In the genomic region with DNA sequence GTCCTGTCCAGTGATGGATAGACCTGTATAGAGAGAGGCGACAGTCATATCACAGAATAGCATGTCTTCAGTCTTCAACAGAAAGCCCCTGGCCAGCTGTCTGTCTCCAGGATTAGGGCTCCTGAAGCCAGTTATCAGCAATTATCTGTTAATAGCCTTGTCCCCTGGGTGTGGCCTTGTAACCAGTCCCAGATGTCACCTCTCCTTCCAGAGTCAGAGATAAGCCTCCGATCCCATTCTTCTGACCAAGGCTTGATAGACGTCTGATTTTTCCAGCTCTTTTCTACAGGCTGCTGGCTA, we compare ENCODE assay signal across 12 mouse cellular contexts. TPM values are rescaled to one million over a fixed set of nuclear protein-coding genes. Genes with fewer than 3 reads are reported as not detected.
DNase-seq lines count a peak whose midpoint lies in the region; ATAC-seq and TF ChIP-seq lines count a peak whose summit lies in the region.
"Had no signal": no experiment of that assay in that cellular context is flagged by ENCODE, and none has a peak within 500 bp of the region (broad histone marks: within the 10 kb centered on the region; RNA-seq: fewer than 3 reads in every experiment).

No protein-coding gene starts in this region.

- H3K27me3 ChIP-seq in heart, embryonic 12.5 days (replicated peaks), result 0 out of 2 replicates have a peak, but pooled peaks cover 4% of the 10 kb centered on the region
- no peaks in the 10 kb centered on the region for H3K27me3 ChIP-seq in lung, postnatal 0 days (replicated peaks; ENCODE audit: insufficient read depth, low read length)
- H3K27me3 ChIP-seq in intestine, postnatal 0 days (replicated peaks; ENCODE audit: control insufficient read depth, insufficient read depth, low read length), result no peaks in the 10 kb centered on the region
- no peaks in the 10 kb centered on the region for H3K27me3 ChIP-seq in small intestine, adult 2 months (ENCODE audit: control insufficient read depth, insufficient read depth, low read length)

- no peak for TF ChIP-seq POLR2A in small intestine, adult 2 months (IDR thresholded peaks at IDR 0.05; ENCODE audit: low read depth, low read length)

- peak overlapping the region; percentile 11; the same call in 1 of the 2 replicates for H3K4me2 ChIP-seq in heart, embryonic 12.5 days
- H3K4me2 ChIP-seq in lung, postnatal 0 days (replicated peaks; ENCODE audit: low read depth, low read length), result peak overlapping the region; percentile 77
- H3K4me2 ChIP-seq in intestine, postnatal 0 days (replicated peaks; ENCODE audit: low read depth), result peak overlapping the region; percentile 30

- H3K27ac ChIP-seq in heart, embryonic 12.5 days (ENCODE audit: poor library complexity, severe bottlenecking), result no peak overlapping the region
- H3K27ac ChIP-seq in lung, postnatal 0 days (ENCODE audit: low read length), result peak overlapping the region; percentile 82; the same call in 1 of the 2 replicates
- no peak overlapping the region for H3K27ac ChIP-seq in intestine, postnatal 0 days (ENCODE audit: low read depth, low read length)
- peak overlapping the region; percentile 85 for H3K27ac ChIP-seq in small intestine, adult 2 months (ENCODE audit: insufficient read depth, low read depth, low read length)

- WGBS in heart, embryonic 12.5 days, result 21% methylated on average over 3 of the region's 3 CpGs
- WGBS in lung, postnatal 0 days, result 34% methylated on average over 3 of the region's 3 CpGs
- WGBS in intestine, postnatal 0 days, result 29% methylated on average over 3 of the region's 3 CpGs
- 20% methylated on average over 3 of the region's 3 CpGs for WGBS in small intestine, adult 2 months

- no peaks in the 10 kb centered on the region for H3K9me3 ChIP-seq in heart, embryonic 12.5 days (replicated peaks)
- H3K9me3 ChIP-seq in lung, postnatal 0 days (ENCODE audit: low read length), result no peaks in the 10 kb centered on the region
- no peaks in the 10 kb centered on the region for H3K9me3 ChIP-seq in intestine, postnatal 0 days (ENCODE audit: control insufficient read depth)

- TF ChIP-seq CTCF in lung, postnatal 0 days (IDR thresholded peaks at IDR 0.05), result no peak
- TF ChIP-seq CTCF in intestine, postnatal 0 days (IDR thresholded peaks at IDR 0.05; ENCODE audit: low read depth), result no peak
- no peak for TF ChIP-seq CTCF in small intestine, adult 2 months (IDR thresholded peaks at IDR 0.05; ENCODE audit: extremely low read depth, insufficient read length, insufficient replicate concordance, low read depth, low read length)

- intact Hi-C loops in heart, postnatal 25 days (cut with DNase I), result loop anchor here (5.0 kb wide), 1 partner anchor 141 kb away; no protein-coding TSS in a partner anchor
- intact Hi-C loops in left cerebral cortex, postnatal 25 days (cut with DNase I), result no loop called here

- no peak for TF ChIP-seq EP300 in lung, postnatal 0 days (IDR thresholded peaks at IDR 0.05)

- ATAC-seq in heart, embryonic 12.5 days (ENCODE audit: insufficient number of reproducible peaks, low FRiP score), result no peak
- no peak for ATAC-seq in lung, postnatal 0 days
- no peak for ATAC-seq in intestine, postnatal 0 days

- H3K4me3 ChIP-seq in heart, embryonic 12.5 days, result no peak overlapping the region
- no peak overlapping the region for H3K4me3 ChIP-seq in lung, postnatal 0 days (ENCODE audit: low read depth, low read length)
- H3K4me3 ChIP-seq in intestine, postnatal 0 days (ENCODE audit: low read depth, low read length), result no peak overlapping the region
- H3K4me3 ChIP-seq in small intestine, adult 2 months (ENCODE audit: low read depth, low read length), result peak overlapping the region; percentile 66

- H3K9ac ChIP-seq in heart, embryonic 12.5 days, result no peak overlapping the region
- H3K9ac ChIP-seq in lung, postnatal 0 days (replicated peaks; ENCODE audit: low read depth), result no peak overlapping the region
- no peak overlapping the region for H3K9ac ChIP-seq in intestine, postnatal 0 days (ENCODE audit: low read depth, low read length)

- H3K36me3 ChIP-seq in heart, embryonic 12.5 days, result peaks cover 5% of the 10 kb centered on the region; the same call in 1 of the 2 replicates
- H3K36me3 ChIP-seq in lung, postnatal 0 days (ENCODE audit: insufficient read depth, low read length), result no peaks in the 10 kb centered on the region
- H3K36me3 ChIP-seq in intestine, postnatal 0 days (ENCODE audit: control insufficient read depth, insufficient read depth), result peaks cover 5% of the 10 kb centered on the region; the same call in 1 of the 2 replicates
- H3K36me3 ChIP-seq in small intestine, adult 2 months (ENCODE audit: control insufficient read depth, insufficient read depth, low read length), result peaks cover 19% of the 10 kb centered on the region

- no peak for DNase-seq in heart, postnatal 25 days (ENCODE audit: low spot score)
- no peak for DNase-seq in lung, postnatal 0 days (ENCODE audit: low spot score)
- no peak for DNase-seq in lung, adult 18-20 months
- no peak for DNase-seq in urinary bladder, postnatal 14 days (ENCODE audit: low spot score)
- DNase-seq in left cerebral cortex, postnatal 25 days (ENCODE audit: low spot score in 2 of 2), result no peak
- DNase-seq: cerebellum, adult 8-10 months; kidney, postnatal 36 days; left cerebral cortex, postnatal 4 days had no signal

- H3K4me1 ChIP-seq in heart, embryonic 12.5 days (replicated peaks), result peaks cover 9% of the 10 kb centered on the region
- peaks cover 8% of the 10 kb centered on the region; the same call in 1 of the 2 replicates for H3K4me1 ChIP-seq in lung, postnatal 0 days (ENCODE audit: insufficient read depth, low read depth, low read length)
- no peaks in the 10 kb centered on the region; the same call in 1 of the 2 replicates for H3K4me1 ChIP-seq in intestine, postnatal 0 days (replicated peaks; ENCODE audit: control insufficient read depth, insufficient read depth, low read length)
- H3K4me1 ChIP-seq in small intestine, adult 2 months (ENCODE audit: control insufficient read depth, insufficient read depth, insufficient read length, low read length), result peaks cover 14% of the 10 kb centered on the region; the same call in 1 of the 2 replicates

RNA-seq across cellular contexts. Expression of gene Apobec3, which starts 2.3 kb away (rescaled TPM):
- 11.2 and 12.2 TPM in 2 replicates for polyA plus RNA-seq in heart, embryonic 12.5 days (2016; fragmentation: Nextera tagmentation; extraction: Ambion mirVana)
- total RNA-seq in heart, postnatal 25 days (2021), result 1 to 10 TPM; 6.3 to 6.4 TPM
- 24.8 and 29.5 TPM in 2 replicates for polyA plus RNA-seq in lung, postnatal 0 days (2015; fragmentation: Nextera tagmentation; extraction: Ambion mirVana)
- polyA plus RNA-seq in intestine, postnatal 0 days (2015; fragmentation: Nextera tagmentation; extraction: Ambion mirVana), result 5.1 and 6.4 TPM in 2 replicates
- 9.3 and 21.1 TPM in 2 replicates for polyA plus RNA-seq in small intestine, adult 2 months (2012; rRNA removed)
- total RNA-seq in left cerebral cortex, postnatal 25 days (2021), result 1 to 10 TPM; 3.7 to 4.0 TPM

RNA-seq across cellular contexts. Expression of gene Cbx6, which starts 59.3 kb away (rescaled TPM):
- polyA plus RNA-seq in heart, embryonic 12.5 days (2016; fragmentation: Nextera tagmentation; extraction: Ambion mirVana), result 34.5 and 38.0 TPM in 2 replicates
- 10 to 100 TPM; 27.9 to 33.5 TPM for total RNA-seq in heart, postnatal 25 days (2021)
- polyA plus RNA-seq in lung, postnatal 0 days (2015; fragmentation: Nextera tagmentation; extraction: Ambion mirVana), result 52.2 and 60.6 TPM in 2 replicates
- 13.8 and 15.7 TPM in 2 replicates for polyA plus RNA-seq in intestine, postnatal 0 days (2015; fragmentation: Nextera tagmentation; extraction: Ambion mirVana)
- polyA plus RNA-seq in small intestine, adult 2 months (2012; rRNA removed), result 11.1 and 19.9 TPM in 2 replicates
- 100 to 1,000 TPM; 445 to 462 TPM for total RNA-seq in left cerebral cortex, postnatal 25 days (2021)

RNA-seq across cellular contexts. Expression of gene Npcd, which starts 59.7 kb away (rescaled TPM):
- 0.21 TPM in 1 of 2 replicates, not detected in the other for polyA plus RNA-seq in heart, embryonic 12.5 days (2016; fragmentation: Nextera tagmentation; extraction: Ambion mirVana)
- under 1 TPM in 1 of 2 experiments, not detected in 1; 0.26 TPM for total RNA-seq in heart, postnatal 25 days (2021)
- 0.13 TPM in 1 of 2 replicates, not detected in the other for polyA plus RNA-seq in lung, postnatal 0 days (2015; fragmentation: Nextera tagmentation; extraction: Ambion mirVana)
- 0.61 TPM in 1 of 2 replicates, not detected in the other for polyA plus RNA-seq in intestine, postnatal 0 days (2015; fragmentation: Nextera tagmentation; extraction: Ambion mirVana)
- 0.23 and 0.63 TPM in 2 replicates for polyA plus RNA-seq in small intestine, adult 2 months (2012; rRNA removed)
- 10 to 100 TPM; 11.1 to 20.1 TPM for total RNA-seq in left cerebral cortex, postnatal 25 days (2021)
- total RNA-seq: granulocyte monocyte progenitor cell, adult 5-6 weeks had no signal

Comparison
In these comparisons a context has a peak if more than half of its experiments do, and no peak if none do; other contexts are left out.
1. H3K27ac ChIP-seq: peak in lung, postnatal 0 days (single experiment) and small intestine, adult 2 months (single experiment); none in heart, embryonic 12.5 days (single experiment) and intestine, postnatal 0 days (single experiment).
2. H3K4me2 ChIP-seq: peak in every context shown above with its lines; median percentile 77 in lung, postnatal 0 days; 30 in intestine, postnatal 0 days; 11 in heart, embryonic 12.5 days.